Comparison of ENCODE assay signal across 8 mouse cellular contexts in genomic region chr15:42962747-42963338, GRCm38 (mm10).
DNase-seq lines count a peak whose midpoint lies in the region; ATAC-seq and TF ChIP-seq lines count a peak whose summit lies in the region.

No protein-coding gene starts in this region.

- no peak overlapping the region for H3K9ac ChIP-seq in heart, embryonic 16.5 days (ENCODE audit: low read length)

- DNase-seq in adrenal gland, adult 2 months: peak; percentile 37
- peak; percentile 68 for DNase-seq in embryo, embryonic 11.5 days (ENCODE audit: low read depth, low spot score)
- DNase-seq in kidney, postnatal 36 days: peak; percentile 56 to 58
- DNase-seq in lung, adult 18-20 months: peak; percentile 3 to 28

- peak overlapping the region; percentile 47; the same call in 1 of the 2 replicates for H3K4me2 ChIP-seq in heart, embryonic 16.5 days (ENCODE audit: low read depth, low read length)

- peak; percentile 65 for TF ChIP-seq CTCF in E14TG2a.4 (conservative IDR thresholded peaks at IDR 0.05; ENCODE audit: low read length)
- 0 out of 2 replicates have a peak, but pooled peaks have one; percentile 26 for TF ChIP-seq CTCF in olfactory bulb, adult 2 months (IDR thresholded peaks at IDR 0.05; ENCODE audit: insufficient read depth, low read depth, low read length)

- no peaks in the 10 kb centered on the region for H3K4me1 ChIP-seq in E14TG2a.4 (replicated peaks; ENCODE audit: low read depth, low read length)
- H3K4me1 ChIP-seq in heart, embryonic 16.5 days (ENCODE audit: control insufficient read depth, insufficient read depth, low read length): no peaks in the 10 kb centered on the region
- no peaks in the 10 kb centered on the region for H3K4me1 ChIP-seq in olfactory bulb, adult 2 months (ENCODE audit: control insufficient read depth, insufficient read depth, low read length)

- H3K27me3 ChIP-seq in E14TG2a.4 (ENCODE audit: insufficient read depth, low read length): no peaks in the 10 kb centered on the region
- no peaks in the 10 kb centered on the region for H3K27me3 ChIP-seq in heart, embryonic 16.5 days (ENCODE audit: control insufficient read depth, insufficient read depth, low read length)

- H3K9me3 ChIP-seq in E14TG2a.4 (ENCODE audit: low read length): no peaks in the 10 kb centered on the region
- H3K9me3 ChIP-seq in heart, embryonic 16.5 days (replicated peaks; ENCODE audit: control insufficient read depth, low read length): peaks cover 4% of the 10 kb centered on the region; the same call in 1 of the 2 replicates

- 22% methylated on average over 11 of the region's 11 CpGs for WGBS in heart, embryonic 16.5 days
- WGBS in olfactory bulb, adult 2 months: 22% methylated on average over 11 of the region's 11 CpGs

- H3K4me3 ChIP-seq in E14TG2a.4 (replicated peaks; ENCODE audit: low read length): no peak overlapping the region
- no peak overlapping the region for H3K4me3 ChIP-seq in heart, embryonic 16.5 days (ENCODE audit: low read length)
- H3K4me3 ChIP-seq in olfactory bulb, adult 2 months (ENCODE audit: insufficient read depth, low read depth, low read length): no peak overlapping the region

- ATAC-seq in heart, embryonic 16.5 days (replicated peaks; ENCODE audit: extremely low read depth, insufficient read depth, low FRiP score): no peak
- ATAC-seq in monocyte, adult 5-6 weeks (replicated peaks; ENCODE audit: insufficient number of reproducible peaks, low FRiP score, low TSS enrichment, poor library complexity, severe bottlenecking): no peak

- no peak overlapping the region for H3K27ac ChIP-seq in heart, embryonic 16.5 days (ENCODE audit: low read length)
- no peak overlapping the region for H3K27ac ChIP-seq in olfactory bulb, adult 2 months (ENCODE audit: insufficient read depth, low read depth, low read length)

- H3K36me3 ChIP-seq in E14TG2a.4 (ENCODE audit: insufficient read depth, low read length): no peaks in the 10 kb centered on the region
- no peaks in the 10 kb centered on the region for H3K36me3 ChIP-seq in heart, embryonic 16.5 days (ENCODE audit: control insufficient read depth, insufficient read depth)

- TF ChIP-seq POLR2A in olfactory bulb, adult 2 months (IDR thresholded peaks at IDR 0.05; ENCODE audit: insufficient read depth, low read depth, low read length): no peak

Comparison
In these comparisons a context has a peak if more than half of its experiments do, and no peak if none do; other contexts are left out.
1. DNase-seq: peak in every context shown above with its lines; median percentile 68 in embryo, embryonic 11.5 days; 57 in kidney, postnatal 36 days; 37 in adrenal gland, adult 2 months; 16 in lung, adult 18-20 months.